Mouse (Mus musculus) ES-CJ7 (cell line): Measurements from ENCODE around the gene Babam2.

Experiments
- DNase-seq: peaks from one replicate; pipeline ENCODE4 v3.0.0; 2011; ENCODE audit warnings: low read depth, low spot score

Babam2 gene

DNA sequence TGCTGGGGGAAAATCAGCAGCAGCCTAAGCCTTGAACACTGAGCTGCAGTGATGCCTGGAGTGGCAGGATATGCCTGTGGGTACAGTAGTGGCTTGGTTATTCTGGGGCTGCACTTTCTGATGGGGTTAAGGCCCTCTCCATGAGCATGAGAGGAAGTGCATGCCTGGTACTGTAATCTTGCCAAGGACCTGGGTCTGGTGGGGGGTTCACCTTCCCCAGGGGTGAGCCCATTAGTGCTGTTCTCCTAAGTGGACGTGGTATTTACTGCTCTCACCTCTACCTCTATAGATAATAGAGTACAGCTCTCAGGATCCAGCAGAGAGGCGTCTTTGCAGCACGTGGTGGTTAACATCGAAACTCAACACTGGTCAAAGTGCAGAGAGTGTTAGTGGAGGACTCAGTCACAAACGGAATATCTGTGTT, 16.4 kb downstream of the Babam2 start:
- no peak for DNase-seq

DNA sequence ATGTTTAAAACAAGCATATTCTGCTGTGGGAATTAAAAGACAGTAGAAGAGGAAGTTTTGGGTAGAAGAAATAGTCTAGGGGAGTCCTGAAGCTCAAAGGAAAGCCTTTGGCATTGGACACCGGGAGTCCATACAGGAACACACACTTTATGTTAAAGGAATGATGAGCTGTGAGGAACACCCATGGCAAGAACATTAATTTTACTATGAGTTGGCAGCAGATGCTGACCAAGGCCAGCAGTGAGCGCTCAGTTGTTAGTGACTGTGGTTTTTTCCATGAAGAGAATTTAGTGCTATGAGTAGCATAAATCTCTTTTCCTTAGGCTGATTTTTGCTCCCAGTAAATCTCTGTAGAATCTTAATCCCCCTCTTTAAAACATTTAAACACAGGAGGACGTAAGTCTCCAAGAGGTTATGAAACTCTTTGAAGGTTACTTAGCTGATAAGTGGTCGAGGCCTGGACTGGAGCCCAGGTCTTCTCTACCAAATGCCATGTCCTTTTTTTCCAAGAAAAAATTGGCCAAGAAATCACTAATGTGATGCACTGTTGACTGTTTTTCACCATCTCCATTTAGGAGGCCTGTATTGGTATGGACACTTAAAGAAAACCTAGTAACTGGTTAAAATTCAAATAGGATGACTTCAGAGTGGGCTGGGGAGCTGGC, 18.1 kb downstream of the Babam2 start:
- DNase-seq: no peak

GRCm38 (mm10) chr5:31724519-31724918, 27.0 kb downstream of the Babam2 start:
- DNase-seq: no peak

DNA sequence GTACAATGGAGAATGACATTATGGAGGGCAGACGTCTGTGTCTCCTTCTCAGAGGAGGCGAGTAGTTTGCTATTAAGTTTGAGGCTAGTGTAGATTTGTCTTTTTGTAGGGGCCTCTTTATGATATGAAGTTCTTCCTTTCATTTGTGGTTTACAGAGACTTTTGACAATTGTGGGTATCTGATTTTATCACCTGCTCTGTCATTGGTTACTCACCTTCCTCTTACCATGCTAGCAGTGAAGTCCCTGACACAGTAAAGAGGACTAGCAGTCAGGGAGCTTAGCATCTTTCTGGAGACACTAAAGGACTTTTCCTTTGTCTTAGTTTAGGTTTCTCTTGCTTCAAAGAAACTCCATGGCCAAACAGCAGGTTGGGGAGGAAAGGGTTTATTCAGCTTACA, 28.4 kb downstream of the Babam2 start:
- no peak for DNase-seq

GRCm38 (mm10) chr5:31727456-31727855, 30.0 kb downstream of the Babam2 start:
- no peak for DNase-seq

GRCm38 (mm10) chr5:31732644-31733338, 35.3 kb downstream of the Babam2 start:
- DNase-seq: no peak

GRCm38 (mm10) chr5:31741931-31742330, 44.4 kb downstream of the Babam2 start:
- DNase-seq: no peak

- no peak for DNase-seq
Observed at GRCm38 (mm10) chr5:31742521-31743031, 45.1 kb downstream of the Babam2 start.

- DNase-seq: no peak
Observed at GRCm38 (mm10) chr5:31749401-31749800, 51.9 kb downstream of the Babam2 start.

DNA sequence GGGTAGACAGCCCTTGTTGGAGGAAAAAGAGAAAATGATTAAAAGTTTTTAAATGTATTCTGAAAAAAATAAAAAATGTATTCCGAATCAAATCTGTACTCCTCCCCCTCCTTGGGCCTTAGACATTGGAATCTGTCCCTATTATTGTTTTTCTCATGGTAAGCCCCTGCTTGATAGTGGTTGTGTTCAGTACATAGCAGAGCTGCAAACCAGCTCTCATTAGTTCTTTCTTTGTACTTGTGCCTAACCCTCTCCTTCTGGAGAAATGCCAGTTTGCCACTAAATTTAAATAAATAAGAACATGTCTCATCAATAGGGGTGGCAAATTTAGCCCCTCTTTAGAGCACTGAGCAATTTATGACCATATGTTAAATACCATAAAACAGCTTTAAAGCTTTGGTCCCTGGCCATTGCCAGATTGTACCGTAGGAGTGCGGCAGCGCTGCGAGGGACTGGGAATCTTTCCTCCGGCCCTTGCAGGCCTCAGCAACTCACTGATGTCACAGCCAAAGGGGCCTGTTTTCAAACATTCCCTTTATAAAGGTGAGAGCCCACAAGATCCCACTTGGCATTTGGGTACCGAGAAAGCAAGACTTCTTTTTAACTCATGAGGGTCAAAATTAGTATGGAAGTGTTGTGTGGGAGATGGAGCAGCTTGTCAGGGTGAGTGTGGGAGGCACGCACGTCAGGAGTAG, 52.9 kb downstream of the Babam2 start:
- DNase-seq: no peak

GRCm38 (mm10) chr5:31750955-31751354, 53.5 kb downstream of the Babam2 start:
- no peak for DNase-seq

DNA sequence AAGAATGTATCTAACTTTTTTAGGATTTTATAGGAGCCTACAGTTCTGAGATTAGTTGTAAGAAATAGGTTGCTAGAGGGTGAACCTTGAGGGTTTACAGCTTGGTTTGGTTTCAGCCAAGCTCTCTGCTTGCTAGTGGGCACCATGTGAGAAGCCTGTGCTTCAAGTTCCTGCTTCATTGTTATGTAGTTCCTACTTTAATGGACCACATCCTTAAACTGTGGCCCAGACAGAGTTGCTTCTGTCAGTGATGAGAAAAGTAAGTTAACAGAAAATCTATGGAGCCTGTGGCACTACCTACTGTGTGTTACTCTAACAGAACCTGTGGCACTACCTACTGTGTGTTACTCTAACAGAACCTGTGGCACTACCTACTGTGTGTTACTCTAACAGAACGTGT, 57.1 kb downstream of the Babam2 start:
- DNase-seq: no peak

- DNase-seq: no peak
Observed at GRCm38 (mm10) chr5:31755255-31755654, 57.8 kb downstream of the Babam2 start.

DNA sequence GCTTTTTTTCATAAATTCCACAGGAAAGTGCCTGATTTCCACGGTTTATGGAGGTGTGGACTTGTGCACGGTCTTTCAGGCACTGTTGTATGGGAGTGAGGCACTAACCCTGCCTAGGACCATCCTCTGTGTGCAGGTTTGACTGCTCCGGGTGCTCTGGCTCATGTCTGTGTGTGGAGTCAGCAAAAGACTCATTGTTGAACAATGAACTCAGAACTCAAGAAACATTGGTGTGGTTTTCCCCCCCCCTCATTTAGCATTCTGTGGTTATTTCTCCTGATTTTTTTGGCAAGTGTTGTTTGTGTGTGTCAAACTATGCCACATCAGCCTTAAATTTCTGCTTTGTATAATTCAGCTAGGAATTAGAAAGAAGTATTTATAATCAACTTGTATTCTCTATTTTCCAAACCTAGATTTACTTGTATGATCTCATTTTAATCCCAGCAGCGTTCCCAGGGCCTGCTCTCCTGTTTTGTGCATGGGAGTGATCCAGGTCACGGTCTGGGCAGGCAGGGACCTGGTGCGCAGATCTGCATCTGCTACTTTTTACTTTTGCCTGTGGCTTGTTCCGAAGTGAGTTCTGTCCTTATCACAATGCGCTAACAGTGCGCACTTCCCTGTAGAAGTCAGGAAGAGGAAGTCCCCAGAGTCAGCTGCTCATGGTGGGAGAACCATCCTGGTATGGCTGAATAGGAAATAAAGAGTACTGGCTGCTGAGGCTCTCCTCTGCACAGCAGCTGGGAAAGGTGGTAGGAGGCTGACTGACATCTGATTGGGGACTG, 61.0 kb downstream of the Babam2 start:
- no peak for DNase-seq

GRCm38 (mm10) chr5:31761836-31762235, 64.4 kb downstream of the Babam2 start:
- no peak for DNase-seq

GRCm38 (mm10) chr5:31762773-31763172, 65.3 kb downstream of the Babam2 start:
- DNase-seq: no peak

DNA sequence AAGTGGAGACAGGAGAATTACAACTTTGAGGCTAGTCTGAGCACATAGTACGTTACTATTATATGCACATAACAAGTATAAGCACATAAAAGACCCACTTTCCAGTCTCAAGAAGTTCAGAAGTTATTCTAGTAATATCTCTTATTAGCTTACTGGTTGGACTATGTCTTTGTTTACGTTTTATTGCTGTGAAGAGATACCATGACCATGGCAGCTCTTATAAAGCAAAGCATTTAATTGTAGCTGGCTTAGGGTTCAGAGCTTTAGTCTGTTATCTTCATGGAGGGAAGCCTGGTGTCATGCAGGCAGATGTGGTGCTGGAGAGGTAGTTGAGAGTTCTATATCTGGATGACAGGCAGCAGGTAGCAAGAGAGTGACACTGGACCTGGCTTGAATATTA, 68.3 kb downstream of the Babam2 start:
- DNase-seq: no peak

GRCm38 (mm10) chr5:31766841-31767542, 69.5 kb downstream of the Babam2 start:
- no peak for DNase-seq

DNA sequence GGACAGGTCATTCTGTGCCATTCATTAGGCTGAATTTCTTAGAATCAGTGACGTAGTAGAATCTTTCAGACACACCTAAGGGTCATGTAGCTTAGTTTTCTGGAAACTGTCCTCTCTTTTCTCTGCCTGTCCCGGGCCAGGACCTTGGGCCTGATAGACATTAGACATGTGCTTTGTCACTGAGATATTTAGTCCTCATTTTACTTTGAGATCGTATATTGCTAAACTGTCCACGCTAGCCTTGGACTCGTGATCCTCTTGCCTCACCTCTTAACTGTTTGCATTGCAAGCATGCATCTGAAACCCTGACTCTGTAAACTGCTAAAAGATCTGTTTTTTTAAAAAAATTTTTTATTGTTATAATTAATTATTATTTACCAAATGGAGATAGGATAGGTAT, 74.0 kb downstream of the Babam2 start:
- DNase-seq: no peak

DNA sequence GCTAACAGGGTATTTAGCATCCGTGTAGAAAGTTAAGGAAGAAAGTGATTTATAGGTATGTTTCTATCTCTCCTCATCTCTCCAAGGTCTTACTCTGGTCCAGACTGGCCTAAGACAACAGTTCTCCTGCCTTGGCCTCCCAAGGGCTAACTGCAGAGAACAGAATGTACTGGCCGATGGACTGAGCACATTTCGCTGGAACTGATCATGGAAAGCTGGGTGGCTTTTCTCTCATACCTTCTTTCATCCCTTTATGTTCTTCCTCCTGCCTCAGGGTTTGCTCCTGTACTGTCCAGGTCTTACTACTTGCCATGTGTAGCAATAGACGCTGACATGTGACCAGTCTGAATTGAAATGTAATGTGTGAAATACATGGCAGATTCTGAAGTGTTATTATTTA, 74.4 kb downstream of the Babam2 start:
- no peak for DNase-seq

- no peak for DNase-seq
Observed at GRCm38 (mm10) chr5:31774976-31775375, 77.5 kb downstream of the Babam2 start.
